Mouse (Mus musculus) limb, embryonic 12.5 days (tissue): ENCODE results near the gene Hist3h2a. TPM values are rescaled to one million over a fixed set of nuclear protein-coding genes. Genes with fewer than 3 reads are reported as not detected.

Source experiments
- ATAC-seq: fragments of 200-750 bp; cut with Nextera tagmentation; 2 replicates; pipeline ENCODE4 v1.8.0; 2017; ENCODE audit warnings: low read depth, moderate TSS enrichment; ENCODE audit not compliant: insufficient number of reproducible peaks, insufficient read depth, low FRiP score, low TSS enrichment
- H3K27ac ChIP-seq: fragments of 300-500 bp; sonication (generic); 2 replicates; pipeline ENCODE4 v1.5.1; 2016; ENCODE audit warnings: mild to moderate bottlenecking, moderate library complexity
- H3K27me3 ChIP-seq: fragments of 300-500 bp; sonication (generic); 2 replicates; pipeline ENCODE4 v1.6.1; 2016; ENCODE audit warnings: mild to moderate bottlenecking, moderate library complexity
- H3K36me3 ChIP-seq: fragments of 300-500 bp; sonication (generic); 2 replicates; pipeline ENCODE4 v1.6.1; 2016; ENCODE audit warnings: mild to moderate bottlenecking, moderate library complexity
- H3K4me1 ChIP-seq: fragments of 300-500 bp; sonication (generic); replicated peaks from 2 replicates; pipeline ENCODE4 v1.6.1; 2016
- H3K4me2 ChIP-seq: fragments of 300-500 bp; sonication (generic); 2 replicates; pipeline ENCODE4 v1.6.1; 2016; ENCODE audit warnings: mild to moderate bottlenecking, moderate library complexity
- H3K4me3 ChIP-seq: fragments of 300-500 bp; sonication (generic); replicated peaks from 2 replicates; pipeline ENCODE4 v1.5.1; 2016; ENCODE audit warnings: mild to moderate bottlenecking
- H3K9ac ChIP-seq: fragments of 300-500 bp; sonication (generic); replicated peaks from 2 replicates; pipeline ENCODE4 v1.6.1; 2016; ENCODE audit warnings: mild to moderate bottlenecking, moderate library complexity
- H3K9me3 ChIP-seq: fragments of 300-500 bp; sonication (generic); 2 replicates; pipeline ENCODE4 v1.6.1; 2016; ENCODE audit warnings: mild to moderate bottlenecking, moderate library complexity
- WGBS: fragments of 180-500 bp; shearing (Covaris S2); methylation state at CpG from one replicate; pipeline ENCODE4 v1.1.7; 2016; 5-methylcytosine and 5-hydroxymethylcytosine counted together
- polyA plus RNA-seq: library from polyadenylated mRNA; unstranded; fragments of >200 nt; fragmentation: Nextera tagmentation; extraction: Ambion mirVana; gene quantifications from 2 replicates; pipeline ENCODE4 v1.2.1, GENCODE M21; 2016

The Hist3h2a gene
- polyA plus RNA-seq, 1 experiment from 2014 or later: 27.9 TPM

- Histone ChIP-seq H3K27me3 (no peaks in the 10 kb centered on the region), H3K9ac (no peak overlapping the region), H3K4me3 (no peak overlapping the region), H3K4me1 (no peaks in the 10 kb centered on the region), H3K27ac (no peak overlapping the region), H3K4me2 (no peak overlapping the region), H3K36me3 (peaks cover 54% of the 10 kb centered on the region), H3K9me3 (no peaks in the 10 kb centered on the region)
- WGBS: 88% methylated on average over 21 of the region's 21 CpGs
- ATAC-seq: no peak; the same call in 1 of the 2 replicates
These were observed 16.5 kb downstream of the Hist3h2a start for GRCm38 (mm10) chr11:58970831-58971530.

GRCm38 (mm10) chr11:58971796-58972195 lies 17.3 kb downstream of the Hist3h2a start:
- Histone ChIP-seq H3K9me3 (no peaks in the 10 kb centered on the region), H3K4me2 (no peak overlapping the region), H3K4me3 (no peak overlapping the region), H3K9ac (no peak overlapping the region), H3K27me3 (no peaks in the 10 kb centered on the region), H3K27ac (no peak overlapping the region), H3K36me3 (peaks cover 54% of the 10 kb centered on the region), H3K4me1 (0 out of 2 replicates have a peak, but pooled peaks cover under 1% of the 10 kb centered on the region)
- no peak for ATAC-seq
- 91% methylated on average over 3 of the region's 3 CpGs for WGBS

- Histone ChIP-seq H3K4me1 (peaks cover 13% of the 10 kb centered on the region), H3K27me3 (no peaks in the 10 kb centered on the region), H3K9me3 (no peaks in the 10 kb centered on the region), H3K36me3 (peaks cover 39% of the 10 kb centered on the region), H3K4me2 (no peak overlapping the region), H3K9ac (no peak overlapping the region), H3K27ac (no peak overlapping the region), H3K4me3 (no peak overlapping the region)
- 81% methylated on average over 3 of the region's 3 CpGs for WGBS
- ATAC-seq: no peak
These were observed 19.9 kb downstream of the Hist3h2a start for GRCm38 (mm10) chr11:58974414-58974813.

- Histone ChIP-seq H3K9me3 (no peaks in the 10 kb centered on the region), H3K4me2 (peak overlapping the region; percentile 95), H3K9ac (peak overlapping the region; percentile 93), H3K36me3 (peaks cover 18% of the 10 kb centered on the region), H3K4me1 (peaks cover 35% of the 10 kb centered on the region), H3K27ac (peak overlapping the region; percentile 72), H3K4me3 (peak overlapping the region; percentile 95), H3K27me3 (no peaks in the 10 kb centered on the region)
- ATAC-seq: no peak
- WGBS: under 1% methylated on average over 29 of the region's 29 CpGs
These were observed 22.7 kb downstream of the Hist3h2a start for GRCm38 (mm10) chr11:58977150-58977549.

- Histone ChIP-seq H3K9ac (peak overlapping the region; percentile 93), H3K27me3 (no peaks in the 10 kb centered on the region), H3K4me2 (peak overlapping the region; percentile 95), H3K9me3 (no peaks in the 10 kb centered on the region), H3K36me3 (peaks cover 18% of the 10 kb centered on the region), H3K4me3 (peak overlapping the region; percentile 95), H3K27ac (peak overlapping the region; percentile 72), H3K4me1 (peaks cover 35% of the 10 kb centered on the region)
- WGBS: under 1% methylated on average over 21 of the region's 21 CpGs
- ATAC-seq: no peak
These were observed 23.1 kb downstream of the Hist3h2a start for GRCm38 (mm10) chr11:58977607-58978026.

- ATAC-seq: peak; percentile 79
- H3K4me2 ChIP-seq: peak within 1 kb of the TSS; percentile 95
- under 1% methylated on average over 64 of the region's 64 CpGs for whole genome bisulfite sequencing
- H3K9me3 ChIP-seq: no peaks in the 10 kb centered on the region
- H3K9ac ChIP-seq: peak within 1 kb of the TSS; percentile 93
- H3K4me1 ChIP-seq: peaks cover 35% of the 10 kb centered on the region
- peak within 1 kb of the TSS; percentile 95 for H3K4me3 ChIP-seq
- H3K27me3 ChIP-seq: no peaks in the 10 kb centered on the region
- peak within 1 kb of the TSS; percentile 72 for H3K27ac ChIP-seq
- H3K36me3 ChIP-seq: peaks cover 23% of the 10 kb centered on the region
These were observed 23.7 kb downstream of the Hist3h2a start, which contains the start of gene Trim11 for GRCm38 (mm10) chr11:58978027-58978705. Trim11 (plus strand) TSS chr11:58978093.

- H3K36me3 ChIP-seq: peaks cover 24% of the 10 kb centered on the region
These were observed 24.2 kb downstream of the Hist3h2a start for GRCm38 (mm10) chr11:58978706-58979030.

GRCm38 (mm10) chr11:58979183-58979582 lies 24.7 kb downstream of the Hist3h2a start:
- peaks cover 35% of the 10 kb centered on the region for H3K4me1 ChIP-seq

More at GRCm38 (mm10) chr11:58978706-58979030, 24.2 kb downstream of the Hist3h2a start:
- WGBS: 4% methylated on average over 5 of the region's 5 CpGs
- ATAC-seq: no peak
- Histone ChIP-seq H3K27me3 (no peaks in the 10 kb centered on the region), H3K4me3 (peak overlapping the region; percentile 95), H3K27ac (0 out of 2 replicates have a peak overlapping the region, but pooled peaks have one; percentile 72), H3K4me2 (peak overlapping the region; percentile 95), H3K9ac (peak overlapping the region; percentile 93), H3K4me1 (peaks cover 35% of the 10 kb centered on the region), H3K9me3 (no peaks in the 10 kb centered on the region)

GRCm38 (mm10) chr11:58979661-58980060 lies 25.2 kb downstream of the Hist3h2a start:
- Histone ChIP-seq H3K9me3 (no peaks in the 10 kb centered on the region), H3K4me1 (peaks cover 35% of the 10 kb centered on the region), H3K36me3 (peaks cover 28% of the 10 kb centered on the region), H3K27ac (no peak overlapping the region), H3K9ac (peak overlapping the region; percentile 93; the same call in 1 of the 2 replicates), H3K27me3 (no peaks in the 10 kb centered on the region), H3K4me2 (peak overlapping the region; percentile 95), H3K4me3 (peak overlapping the region; percentile 95)
- WGBS: 74% methylated on average over 7 of the region's 7 CpGs
- ATAC-seq: no peak

More at GRCm38 (mm10) chr11:58979183-58979582, 24.7 kb downstream of the Hist3h2a start:
- peak overlapping the region; percentile 95 for H3K4me2 ChIP-seq
- H3K9ac ChIP-seq: peak overlapping the region; percentile 93; the same call in 1 of the 2 replicates
- peak overlapping the region; percentile 95 for H3K4me3 ChIP-seq
- H3K36me3 ChIP-seq: peaks cover 28% of the 10 kb centered on the region
- ATAC-seq: no peak
- no peak overlapping the region for H3K27ac ChIP-seq
- no peaks in the 10 kb centered on the region for H3K9me3 ChIP-seq
- 81% methylated on average over 3 of the region's 3 CpGs for WGBS
- no peaks in the 10 kb centered on the region for H3K27me3 ChIP-seq

- WGBS: 66% methylated on average over 5 of the region's 5 CpGs
- Histone ChIP-seq H3K36me3 (peaks cover 34% of the 10 kb centered on the region), H3K4me3 (no peak overlapping the region), H3K27me3 (no peaks in the 10 kb centered on the region), H3K4me1 (peaks cover 35% of the 10 kb centered on the region), H3K4me2 (peak overlapping the region; percentile 95; the same call in 1 of the 2 replicates), H3K27ac (no peak overlapping the region), H3K9me3 (no peaks in the 10 kb centered on the region), H3K9ac (no peak overlapping the region)
- ATAC-seq: no peak
These were observed 26.0 kb downstream of the Hist3h2a start for GRCm38 (mm10) chr11:58980381-58980990.
